Mouse (Mus musculus) liver, embryonic 15.5 days (tissue): ENCODE measurements around the gene Arhgap4. TPM values are rescaled to one million over a fixed set of nuclear protein-coding genes. Genes with fewer than 3 reads are reported as not detected.
A peak's percentile ranks its signal among the peaks of the same experiment; 100 is the strongest.

Experiments
- ATAC-seq: fragments of 200-750 bp; cut with Nextera tagmentation; 2 replicates; pipeline ENCODE4 v1.8.0; 2017; ENCODE audit warnings: moderate number of reproducible peaks, mild to moderate bottlenecking, moderate library complexity; ENCODE audit not compliant: insufficient read depth
- H3K27ac ChIP-seq: fragments of 300-500 bp; sonication (generic); replicated peaks from 2 replicates; pipeline ENCODE4 v1.5.1; 2015; ENCODE audit warnings: mild to moderate bottlenecking, inconsistent platforms
- H3K27me3 ChIP-seq: fragments of 300-500 bp; sonication (generic); 2 replicates; pipeline ENCODE4 v1.6.1; 2015; ENCODE audit warnings: mild to moderate bottlenecking, inconsistent platforms
- H3K36me3 ChIP-seq: fragments of 300-500 bp; sonication (generic); replicated peaks from 2 replicates; pipeline ENCODE4 v1.6.1; 2015; ENCODE audit warnings: moderate library complexity, mild to moderate bottlenecking, inconsistent platforms
- H3K4me1 ChIP-seq: fragments of 300-500 bp; sonication (generic); replicated peaks from 2 replicates; pipeline ENCODE4 v1.6.1; 2015; ENCODE audit warnings: inconsistent platforms
- H3K4me2 ChIP-seq: fragments of 300-500 bp; sonication (generic); 2 replicates; pipeline ENCODE4 v1.6.1; 2015; ENCODE audit warnings: moderate library complexity, mild to moderate bottlenecking, inconsistent platforms
- H3K4me3 ChIP-seq: fragments of 300-500 bp; sonication (generic); replicated peaks from 2 replicates; pipeline ENCODE4 v1.5.1; 2015; ENCODE audit warnings: mild to moderate bottlenecking, inconsistent platforms
- H3K9ac ChIP-seq: fragments of 300-500 bp; sonication (generic); 2 replicates; pipeline ENCODE4 v1.6.1; 2015; ENCODE audit warnings: moderate library complexity, mild to moderate bottlenecking, inconsistent platforms
- H3K9me3 ChIP-seq: fragments of 300-500 bp; sonication (generic); replicated peaks from 2 replicates; pipeline ENCODE4 v1.6.1; 2016; ENCODE audit warnings: inconsistent platforms
- WGBS: fragments of 180-500 bp; shearing (Covaris S2); methylation state at CpG from one replicate; pipeline ENCODE4 v1.1.7; 2015; ENCODE audit warnings: mixed read lengths; ENCODE audit not compliant: insufficient replicate concordance; 5-methylcytosine and 5-hydroxymethylcytosine counted together
- polyA plus RNA-seq: library from polyadenylated mRNA; unstranded; fragments of >200 nt; fragmentation: Nextera tagmentation; extraction: Ambion mirVana; gene quantifications from 2 replicates; pipeline ENCODE4 v1.2.1, GENCODE M21; 2015

Gene Arhgap4
- polyA plus RNA-seq, 1 experiment from 2014 or later, result 6.4 TPM

- H3K36me3 ChIP-seq, result peaks cover 100% of the 10 kb centered on the region
- peak; percentile 12; the same call in 1 of the 2 replicates for ATAC-seq
Observed at GRCm38 (mm10) chrX:73949341-73949740, 27.7 kb upstream of the Arhgap4 start.

GRCm38 (mm10) chrX:73948647-73949046 lies 27.0 kb upstream of the Arhgap4 start:
- no peak overlapping the region for H3K4me3 ChIP-seq
- H3K27me3 ChIP-seq, result no peaks in the 10 kb centered on the region
- H3K9me3 ChIP-seq, result no peaks in the 10 kb centered on the region
- peaks cover 100% of the 10 kb centered on the region for H3K36me3 ChIP-seq
- no peaks in the 10 kb centered on the region for H3K4me1 ChIP-seq
- 20% methylated on average over 4 of the region's 4 CpGs for WGBS
- no peak overlapping the region for H3K9ac ChIP-seq
- ATAC-seq, result no peak
- no peak overlapping the region for H3K27ac ChIP-seq
- H3K4me2 ChIP-seq, result no peak overlapping the region

More at GRCm38 (mm10) chrX:73949341-73949740, 27.7 kb upstream of the Arhgap4 start:
- no peak overlapping the region for H3K9ac ChIP-seq
- no peak overlapping the region for H3K4me2 ChIP-seq
- no peak overlapping the region for H3K4me3 ChIP-seq
- no peaks in the 10 kb centered on the region for H3K4me1 ChIP-seq
- 78% methylated on average over 10 of the region's 10 CpGs for WGBS
- no peaks in the 10 kb centered on the region for H3K9me3 ChIP-seq
- H3K27me3 ChIP-seq, result no peaks in the 10 kb centered on the region
- no peak overlapping the region for H3K27ac ChIP-seq

GRCm38 (mm10) chrX:73946896-73947295 lies 25.2 kb upstream of the Arhgap4 start:
- Histone ChIP-seq H3K4me3 (no peak overlapping the region), H3K9me3 (no peaks in the 10 kb centered on the region), H3K4me1 (no peaks in the 10 kb centered on the region), H3K27ac (no peak overlapping the region), H3K4me2 (no peak overlapping the region), H3K9ac (no peak overlapping the region), H3K27me3 (no peaks in the 10 kb centered on the region), H3K36me3 (peaks cover 100% of the 10 kb centered on the region)
- no peak for ATAC-seq
- 75% methylated on average over 6 of the region's 6 CpGs for WGBS

GRCm38 (mm10) chrX:73942294-73942693 lies 20.6 kb upstream of the Arhgap4 start:
- Histone ChIP-seq H3K4me2 (no peak overlapping the region), H3K4me3 (no peak overlapping the region), H3K27ac (no peak overlapping the region), H3K27me3 (no peaks in the 10 kb centered on the region), H3K9me3 (no peaks in the 10 kb centered on the region), H3K4me1 (no peaks in the 10 kb centered on the region), H3K36me3 (peaks cover 61% of the 10 kb centered on the region), H3K9ac (no peak overlapping the region)
- no peak for ATAC-seq
- 73% methylated on average over 2 of the region's 2 CpGs for WGBS

GRCm38 (mm10) chrX:73941860-73942259 lies 20.2 kb upstream of the Arhgap4 start:
- H3K4me3 ChIP-seq, result no peak overlapping the region
- H3K9me3 ChIP-seq, result no peaks in the 10 kb centered on the region
- no peaks in the 10 kb centered on the region for H3K4me1 ChIP-seq
- no peak overlapping the region for H3K4me2 ChIP-seq
- WGBS, result 54% methylated on average over 2 of the region's 2 CpGs
- H3K36me3 ChIP-seq, result peaks cover 57% of the 10 kb centered on the region
- no peak overlapping the region for H3K9ac ChIP-seq
- 0 out of 2 replicates have a peak, but pooled peaks have one; percentile 18 for ATAC-seq
- H3K27me3 ChIP-seq, result no peaks in the 10 kb centered on the region
- no peak overlapping the region for H3K27ac ChIP-seq

- Histone ChIP-seq H3K9me3 (no peaks in the 10 kb centered on the region), H3K27ac (no peak overlapping the region), H3K4me1 (peaks cover 26% of the 10 kb centered on the region), H3K4me3 (no peak overlapping the region), H3K27me3 (no peaks in the 10 kb centered on the region), H3K36me3 (no peaks in the 10 kb centered on the region), H3K9ac (no peak overlapping the region), H3K4me2 (no peak overlapping the region)
- WGBS, result 44% methylated on average over 2 of the region's 2 CpGs
- no peak for ATAC-seq
Observed at GRCm38 (mm10) chrX:73931871-73932270, 10.2 kb upstream of the Arhgap4 start.

- ATAC-seq, result peak; percentile 85
- 32% methylated on average over 17 of the region's 17 CpGs for WGBS
- Histone ChIP-seq H3K27me3 (no peaks in the 10 kb centered on the region), H3K36me3 (no peaks in the 10 kb centered on the region), H3K4me3 (peak within 1 kb of the TSS; percentile 33), H3K4me2 (peak within 1 kb of the TSS; percentile 52), H3K4me1 (peaks cover 26% of the 10 kb centered on the region), H3K27ac (no peak within 1 kb of the TSS), H3K9me3 (no peaks in the 10 kb centered on the region), H3K9ac (0 out of 2 replicates have a peak within 1 kb of the TSS, but pooled peaks have one; percentile 18)
Observed at GRCm38 (mm10) chrX:73930402-73931062, 8.9 kb upstream of the Arhgap4 start, which contains the start of gene Renbp. Gene Renbp (minus strand): TSS chrX:73930850.

GRCm38 (mm10) chrX:73922550-73922882 lies 846 bp upstream of the Arhgap4 start:
- H3K27me3 ChIP-seq, result no peaks in the 10 kb centered on the region
- H3K9me3 ChIP-seq, result no peaks in the 10 kb centered on the region
- peak overlapping the region; percentile 68 for H3K4me3 ChIP-seq
- no peak for ATAC-seq
- H3K36me3 ChIP-seq, result peaks cover 7% of the 10 kb centered on the region; the same call in 1 of the 2 replicates
- H3K4me1 ChIP-seq, result 0 out of 2 replicates have a peak, but pooled peaks cover 7% of the 10 kb centered on the region
- peak overlapping the region; percentile 90 for H3K4me2 ChIP-seq
- 72% methylated on average over 8 of the region's 8 CpGs for WGBS
- H3K27ac ChIP-seq, result peak overlapping the region; percentile 74
- H3K9ac ChIP-seq, result peak overlapping the region; percentile 54

- H3K36me3 ChIP-seq, result peaks cover 11% of the 10 kb centered on the region; the same call in 1 of the 2 replicates
- peak overlapping the region; percentile 74 for H3K27ac ChIP-seq
- H3K4me3 ChIP-seq, result peak overlapping the region; percentile 68
- ATAC-seq, result peak; percentile 26
- no peaks in the 10 kb centered on the region for H3K27me3 ChIP-seq
- H3K4me1 ChIP-seq, result 0 out of 2 replicates have a peak, but pooled peaks cover 7% of the 10 kb centered on the region
- no peaks in the 10 kb centered on the region for H3K9me3 ChIP-seq
- peak overlapping the region; percentile 69 for H3K9ac ChIP-seq
- H3K4me2 ChIP-seq, result peak overlapping the region; percentile 90
- 12% methylated on average over 34 of the region's 34 CpGs for WGBS
Observed at GRCm38 (mm10) chrX:73921285-73921822, 316 bp downstream of the Arhgap4 start.

GRCm38 (mm10) chrX:73918631-73919030 lies 3.0 kb downstream of the Arhgap4 start:
- Histone ChIP-seq H3K4me1 (peaks cover 29% of the 10 kb centered on the region), H3K36me3 (peaks cover 11% of the 10 kb centered on the region; the same call in 1 of the 2 replicates)
- 71% methylated on average over 5 of the region's 5 CpGs for WGBS

GRCm38 (mm10) chrX:73916945-73917344 lies 4.7 kb downstream of the Arhgap4 start:
- Histone ChIP-seq H3K36me3 (peaks cover 11% of the 10 kb centered on the region; the same call in 1 of the 2 replicates), H3K9ac (no peak overlapping the region), H3K4me3 (no peak overlapping the region), H3K27me3 (no peaks in the 10 kb centered on the region), H3K4me1 (peaks cover 26% of the 10 kb centered on the region), H3K27ac (no peak overlapping the region), H3K4me2 (no peak overlapping the region), H3K9me3 (no peaks in the 10 kb centered on the region)
- WGBS, result 76% methylated on average over 8 of the region's 8 CpGs
- ATAC-seq, result no peak

More at GRCm38 (mm10) chrX:73918631-73919030, 3.0 kb downstream of the Arhgap4 start:
- H3K27ac ChIP-seq, result no peak overlapping the region
- no peaks in the 10 kb centered on the region for H3K27me3 ChIP-seq
- H3K9me3 ChIP-seq, result no peaks in the 10 kb centered on the region
- no peak overlapping the region for H3K4me3 ChIP-seq
- no peak overlapping the region for H3K9ac ChIP-seq
- no peak overlapping the region for H3K4me2 ChIP-seq
- ATAC-seq, result no peak
